Mouse (Mus musculus) bone marrow macrophage, adult 2 months (primary cell): ENCODE data around the gene Rffl.

Experiments used
- CTCF ChIP-seq: IDR thresholded peaks from 2 replicates; pipeline ENCODE4 v1.5.1; 2012; ENCODE audit warnings: low read depth, mild to moderate bottlenecking, low read length, moderate library complexity
- POLR2A ChIP-seq: IDR thresholded peaks from 2 replicates; pipeline ENCODE4 v1.6.1; 2012; ENCODE audit warnings: mild to moderate bottlenecking, low read depth, low read length, borderline replicate concordance

DNA sequence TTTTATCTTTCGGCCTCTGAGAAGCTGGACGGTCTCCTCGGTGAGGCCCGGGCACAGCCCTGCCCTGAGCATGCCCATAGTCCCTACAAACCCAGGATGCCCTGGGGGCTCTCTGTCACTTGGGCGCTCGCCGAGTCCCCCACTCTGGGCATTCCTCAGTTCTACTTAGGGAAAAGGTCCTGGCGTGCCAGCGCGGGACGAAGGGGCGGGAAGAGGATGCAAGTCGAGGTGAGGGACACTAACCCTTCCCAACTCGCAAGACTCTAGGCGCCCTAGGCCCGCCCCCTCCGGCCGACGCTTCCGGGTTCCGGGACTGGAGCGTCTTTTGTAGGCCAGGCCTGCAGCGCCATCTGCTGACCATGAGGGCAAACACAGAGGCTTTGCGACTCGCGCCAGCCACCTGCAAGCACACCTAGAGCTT lies 19.3 kb upstream of the Rffl start, which contains the start of gene Rad51d:
- TF ChIP-seq POLR2A (no peak), CTCF (peak; percentile 51)
